Mouse (Mus musculus) midbrain, embryonic 11.5 days (tissue): ENCODE data around the gene Dpp6. TPM values are rescaled to one million over a fixed set of nuclear protein-coding genes. Genes with fewer than 3 reads are reported as not detected.

Experiments used
- ATAC-seq: fragments of 200-750 bp; cut with Nextera tagmentation; 2 replicates; pipeline ENCODE4 v1.8.0; 2017; ENCODE audit warnings: moderate TSS enrichment, moderate library complexity; ENCODE audit not compliant: low FRiP score
- DNase-seq: peaks from one replicate; pipeline ENCODE4 v3.0.0; 2015; ENCODE audit warnings: low spot score; ENCODE audit errors: missing footprints
- H3K27ac ChIP-seq: fragments of 300-500 bp; sonication (generic); 2 replicates; pipeline ENCODE4 v1.5.1; 2014; ENCODE audit warnings: low read depth, low read length
- H3K27me3 ChIP-seq: fragments of 300-500 bp; sonication (generic); 2 replicates; pipeline ENCODE4 v1.6.1; 2014; ENCODE audit warnings: mild to moderate bottlenecking, low read length, moderate library complexity, mixed read lengths; ENCODE audit not compliant: control insufficient read depth, insufficient read depth
- H3K36me3 ChIP-seq: fragments of 300-500 bp; sonication (generic); 2 replicates; pipeline ENCODE4 v1.6.1; 2014; ENCODE audit warnings: mild to moderate bottlenecking, low read length, moderate library complexity, mixed read lengths; ENCODE audit not compliant: control insufficient read depth, insufficient read depth
- H3K4me1 ChIP-seq: fragments of 300-500 bp; sonication (generic); 2 replicates; pipeline ENCODE4 v1.6.1; 2014; ENCODE audit warnings: low read length; ENCODE audit not compliant: control insufficient read depth, insufficient read depth
- H3K4me2 ChIP-seq: fragments of 300-500 bp; sonication (generic); 2 replicates; pipeline ENCODE4 v1.6.1; 2014; ENCODE audit warnings: mild to moderate bottlenecking, moderate library complexity
- H3K4me3 ChIP-seq: fragments of 300-500 bp; sonication (generic); 2 replicates; pipeline ENCODE4 v1.5.1; 2014; ENCODE audit warnings: low read depth, low read length
- H3K9ac ChIP-seq: fragments of 300-500 bp; sonication (generic); 2 replicates; pipeline ENCODE4 v1.6.1; 2014; ENCODE audit warnings: low read length
- H3K9me3 ChIP-seq: fragments of 300-500 bp; sonication (generic); 2 replicates; pipeline ENCODE4 v1.6.1; 2016; ENCODE audit warnings: low read length; ENCODE audit not compliant: control insufficient read depth
- WGBS: fragments of 180-500 bp; shearing (Covaris S2); extraction: QIAGEN DNeasy Blood & Tissue Kit; methylation state at CpG from one replicate; pipeline ENCODE4 v1.1.7; 2014; 5-methylcytosine and 5-hydroxymethylcytosine counted together
- polyA plus RNA-seq: library from polyadenylated mRNA; unstranded; fragments of >200 nt; fragmentation: Nextera tagmentation; extraction: Ambion mirVana; gene quantifications from 2 replicates; pipeline ENCODE4 v1.2.1, GENCODE M21; 2014

The Dpp6 gene
- polyA plus RNA-seq, 1 experiment from 2014 or later, result 13.4 TPM

GRCm38 (mm10) chr5:27261746-27262727, 445.0 kb downstream of the Dpp6 start:
- Histone ChIP-seq H3K4me2 (peak overlapping the region; percentile 54), H3K4me1 (peaks cover 10% of the 10 kb centered on the region; the same call in 1 of the 2 replicates), H3K4me3 (peak overlapping the region; percentile 35), H3K27ac (peak overlapping the region; percentile 25; the same call in 1 of the 2 replicates), H3K9me3 (no peaks in the 10 kb centered on the region), H3K36me3 (no peaks in the 10 kb centered on the region), H3K9ac (peak overlapping the region; percentile 57), H3K27me3 (no peaks in the 10 kb centered on the region)
- DNase-seq (peak; percentile 94), ATAC-seq (peak; percentile 96)
- WGBS, result 5% methylated on average over 26 of the region's 27 CpGs

GRCm38 (mm10) chr5:27262751-27263150, 445.7 kb downstream of the Dpp6 start:
- DNase-seq, result no peak
- Histone ChIP-seq H3K27ac (no peak overlapping the region), H3K4me1 (peaks cover 10% of the 10 kb centered on the region; the same call in 1 of the 2 replicates), H3K4me2 (peak overlapping the region; percentile 54), H3K27me3 (no peaks in the 10 kb centered on the region), H3K9me3 (no peaks in the 10 kb centered on the region), H3K9ac (peak overlapping the region; percentile 40), H3K36me3 (no peaks in the 10 kb centered on the region), H3K4me3 (peak overlapping the region; percentile 35)
- WGBS, result 57% methylated on average over 1 of the region's 1 CpGs
- no peak for ATAC-seq

GRCm38 (mm10) chr5:27265281-27265680, 448.3 kb downstream of the Dpp6 start:
- Histone ChIP-seq H3K4me3 (no peak overlapping the region), H3K9me3 (no peaks in the 10 kb centered on the region), H3K4me2 (no peak overlapping the region), H3K36me3 (no peaks in the 10 kb centered on the region), H3K27me3 (no peaks in the 10 kb centered on the region), H3K4me1 (peaks cover 10% of the 10 kb centered on the region; the same call in 1 of the 2 replicates), H3K27ac (no peak overlapping the region), H3K9ac (no peak overlapping the region)
- ATAC-seq, result no peak
- 81% methylated on average over 3 of the region's 3 CpGs for WGBS
- no peak for DNase-seq

- Histone ChIP-seq H3K27me3 (no peaks in the 10 kb centered on the region), H3K9me3 (no peaks in the 10 kb centered on the region), H3K36me3 (no peaks in the 10 kb centered on the region), H3K4me1 (no peaks in the 10 kb centered on the region), H3K4me3 (no peak overlapping the region), H3K27ac (no peak overlapping the region), H3K4me2 (no peak overlapping the region), H3K9ac (no peak overlapping the region)
- 90% methylated on average over 4 of the region's 4 CpGs for WGBS
- DNase-seq (no peak), ATAC-seq (no peak)
Measured at GRCm38 (mm10) chr5:27271336-27271735, 454.3 kb downstream of the Dpp6 start.

GRCm38 (mm10) chr5:27274781-27275395, 457.9 kb downstream of the Dpp6 start:
- Histone ChIP-seq H3K36me3 (no peaks in the 10 kb centered on the region), H3K4me2 (no peak overlapping the region), H3K27ac (no peak overlapping the region), H3K27me3 (no peaks in the 10 kb centered on the region), H3K9me3 (no peaks in the 10 kb centered on the region), H3K4me3 (no peak overlapping the region), H3K4me1 (no peaks in the 10 kb centered on the region), H3K9ac (no peak overlapping the region)
- no peak for DNase-seq
- ATAC-seq, result no peak
- 70% methylated on average over 8 of the region's 8 CpGs for WGBS

- DNase-seq, result no peak
- Histone ChIP-seq H3K36me3 (no peaks in the 10 kb centered on the region), H3K9ac (no peak overlapping the region), H3K27ac (no peak overlapping the region), H3K27me3 (no peaks in the 10 kb centered on the region), H3K4me3 (no peak overlapping the region), H3K4me2 (no peak overlapping the region), H3K4me1 (no peaks in the 10 kb centered on the region), H3K9me3 (no peaks in the 10 kb centered on the region)
- ATAC-seq, result no peak
- 96% methylated on average over 1 of the region's 1 CpGs for WGBS
Measured at GRCm38 (mm10) chr5:27275871-27276270, 458.9 kb downstream of the Dpp6 start.

GRCm38 (mm10) chr5:27278120-27278645, 461.2 kb downstream of the Dpp6 start:
- no peaks in the 10 kb centered on the region for H3K4me1 ChIP-seq
- DNase-seq, result no peak
- no peak overlapping the region for H3K27ac ChIP-seq
- H3K9me3 ChIP-seq, result no peaks in the 10 kb centered on the region
- H3K27me3 ChIP-seq, result no peaks in the 10 kb centered on the region
- no peaks in the 10 kb centered on the region for H3K36me3 ChIP-seq
- H3K4me2 ChIP-seq, result no peak overlapping the region
- no peak overlapping the region for H3K4me3 ChIP-seq
- no peak overlapping the region for H3K9ac ChIP-seq
- WGBS, result 84% methylated on average over 10 of the region's 10 CpGs
- no peak for ATAC-seq

- Histone ChIP-seq H3K9ac (no peak overlapping the region), H3K4me1 (no peaks in the 10 kb centered on the region), H3K27me3 (no peaks in the 10 kb centered on the region), H3K27ac (no peak overlapping the region), H3K4me2 (no peak overlapping the region), H3K9me3 (no peaks in the 10 kb centered on the region), H3K4me3 (no peak overlapping the region), H3K36me3 (no peaks in the 10 kb centered on the region)
- no peak for DNase-seq
- ATAC-seq, result no peak
- 72% methylated on average over 4 of the region's 4 CpGs for whole genome bisulfite sequencing
Measured at GRCm38 (mm10) chr5:27286876-27287275, 469.9 kb downstream of the Dpp6 start.

- WGBS, result 85% methylated on average over 8 of the region's 8 CpGs
- ATAC-seq, result no peak
- Histone ChIP-seq H3K4me2 (no peak overlapping the region), H3K4me1 (no peaks in the 10 kb centered on the region), H3K36me3 (no peaks in the 10 kb centered on the region), H3K4me3 (no peak overlapping the region), H3K27me3 (no peaks in the 10 kb centered on the region), H3K9me3 (no peaks in the 10 kb centered on the region), H3K9ac (no peak overlapping the region), H3K27ac (no peak overlapping the region)
- no peak for DNase-seq
Measured at GRCm38 (mm10) chr5:27291378-27291777, 474.4 kb downstream of the Dpp6 start.
